In the genomic region with DNA sequence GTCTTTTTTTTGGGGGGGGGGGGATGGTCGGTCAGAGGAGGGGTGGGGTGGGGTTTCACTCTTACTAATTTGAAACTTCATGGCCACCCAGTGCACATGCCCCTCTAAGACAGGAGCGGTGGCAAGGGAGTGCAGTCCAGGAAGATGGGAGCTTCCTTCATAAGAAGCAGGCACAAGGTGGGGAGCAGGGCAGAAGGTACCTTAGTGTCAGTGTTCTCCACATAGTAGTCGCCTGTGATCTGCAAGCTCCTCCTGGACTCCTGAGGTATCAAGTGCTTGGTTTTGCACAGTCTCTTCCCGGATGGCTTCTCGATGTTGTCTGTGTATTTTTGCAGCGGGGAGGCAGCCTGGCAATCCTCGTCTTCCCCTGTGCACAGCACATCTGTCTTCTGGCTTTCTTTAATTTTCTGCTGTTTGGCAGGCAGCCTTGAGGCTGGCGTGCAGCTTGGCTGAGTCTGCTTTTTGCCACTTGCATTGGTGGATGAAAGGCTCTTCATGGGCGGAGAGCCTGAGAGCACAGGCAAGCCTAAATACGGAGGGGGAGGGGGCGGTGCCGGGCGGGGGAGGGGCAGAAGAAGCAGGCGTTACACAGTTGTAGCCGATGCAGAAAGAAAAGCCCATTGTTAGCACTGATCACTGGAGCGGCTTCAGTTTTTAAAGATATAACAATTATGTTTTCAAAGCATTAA, we compare ENCODE assay signal across 10 mouse cellular contexts.
DNase-seq lines count a peak whose midpoint lies in the region; ATAC-seq lines count a peak whose summit lies in the region.
"Had no signal": no experiment of that assay in that cellular context is flagged by ENCODE, and none has a peak within 500 bp of the region (broad histone marks: within the 10 kb centered on the region; RNA-seq: fewer than 3 reads in every experiment).

No protein-coding gene starts in this region.

- WGBS in kidney, embryonic 14.5 days: 33% methylated on average over 16 of the region's 16 CpGs
- WGBS in hindbrain, embryonic 12.5 days: 19% methylated on average over 15 of the region's 16 CpGs

- intact Hi-C loops in gastrocnemius, postnatal 36 days (cut with DNase I): no loop called here

- ATAC-seq in kidney, embryonic 14.5 days (ENCODE audit: low FRiP score, low TSS enrichment): 0 out of 2 replicates have a peak, but pooled peaks have one; percentile 6
- peak; percentile 73 for ATAC-seq in hindbrain, embryonic 12.5 days (ENCODE audit: low FRiP score)

- no peak for DNase-seq in kidney, postnatal 25 days
- DNase-seq in right cerebral cortex, postnatal 10 days (ENCODE audit: low spot score in 2 of 2): peak; percentile 51 to 56
- no peak for DNase-seq in right cerebral cortex, postnatal 14 days
- peak; percentile 38 for DNase-seq in right cerebral cortex, postnatal 25 days
- no peak for DNase-seq in gastrocnemius, postnatal 36 days
- DNase-seq in frontal cortex, postnatal 10 days (ENCODE audit: low spot score in 2 of 2): no peak
- DNase-seq: cerebellum, adult 18-20 months; heart, postnatal 14 days had no signal

- no peaks in the 10 kb centered on the region for H3K4me1 ChIP-seq in kidney, embryonic 14.5 days (ENCODE audit: control insufficient read depth, insufficient read depth, low read length)
- peaks cover 21% of the 10 kb centered on the region for H3K4me1 ChIP-seq in hindbrain, embryonic 12.5 days

- H3K27ac ChIP-seq in kidney, embryonic 14.5 days (ENCODE audit: low read depth, low read length): no peak overlapping the region
- peak overlapping the region; percentile 48; the same call in 1 of the 2 replicates for H3K27ac ChIP-seq in hindbrain, embryonic 12.5 days

- H3K4me3 ChIP-seq in kidney, embryonic 14.5 days (ENCODE audit: low read length): no peak overlapping the region
- no peak overlapping the region for H3K4me3 ChIP-seq in hindbrain, embryonic 12.5 days

- H3K9me3 ChIP-seq in kidney, embryonic 14.5 days (ENCODE audit: control insufficient read depth, low read length): no peaks in the 10 kb centered on the region
- H3K9me3 ChIP-seq in hindbrain, embryonic 12.5 days (replicated peaks): no peaks in the 10 kb centered on the region

- no peak overlapping the region for H3K9ac ChIP-seq in kidney, embryonic 14.5 days (ENCODE audit: low read depth, low read length)
- H3K9ac ChIP-seq in hindbrain, embryonic 12.5 days: no peak overlapping the region

- no peaks in the 10 kb centered on the region for H3K27me3 ChIP-seq in kidney, embryonic 14.5 days (ENCODE audit: control insufficient read depth, insufficient read depth, low read length)
- peaks cover 18% of the 10 kb centered on the region for H3K27me3 ChIP-seq in hindbrain, embryonic 12.5 days

- no peak overlapping the region for H3K4me2 ChIP-seq in kidney, embryonic 14.5 days (replicated peaks; ENCODE audit: low read depth, low read length)
- no peak overlapping the region for H3K4me2 ChIP-seq in hindbrain, embryonic 12.5 days (replicated peaks)

- peaks cover 14% of the 10 kb centered on the region; the same call in 1 of the 2 replicates for H3K36me3 ChIP-seq in kidney, embryonic 14.5 days (ENCODE audit: control insufficient read depth, insufficient read depth, low read length)
- peaks cover 19% of the 10 kb centered on the region for H3K36me3 ChIP-seq in hindbrain, embryonic 12.5 days

Comparison
In these comparisons a context has a peak if more than half of its experiments do, and no peak if none do; other contexts are left out.
1. DNase-seq: peak in right cerebral cortex, postnatal 10 days (2 of 2) and right cerebral cortex, postnatal 25 days (single experiment); none in kidney, postnatal 25 days (0 of 2), right cerebral cortex, postnatal 14 days (single experiment), gastrocnemius, postnatal 36 days (0 of 2) and frontal cortex, postnatal 10 days (0 of 2).